Mouse (Mus musculus) spleen, postnatal 10 days (tissue): ENCODE data around the gene Acat2.
A peak's percentile ranks its signal among the peaks of the same experiment; 100 is the strongest.
"Not testable (repeated sequence)": the region's sequence is repeated elsewhere in the genome, so short reads cannot be mapped to it uniquely, and the experiment has no call there.

Experiments used
- DNase-seq, 2 experiments: peaks; one replicate each; pipeline ENCODE4 v3.0.0; 2021 to 2022; ENCODE audit warnings: low spot score in 2 of 2

The Acat2 gene

GRCm38 (mm10) chr17:12960331-12960873 lies at the start of gene Acat2:
Acat2 (minus strand) TSS chr17:12960747.
- DNase-seq = peak; percentile 94 to 96

- DNase-seq = peak; percentile 16 to 26
Measured at GRCm38 (mm10) chr17:13009887-13010286, 49.3 kb upstream of the Acat2 start.

- peak; percentile 37 to 41 for DNase-seq
Measured at GRCm38 (mm10) chr17:13008528-13008927, 48.0 kb upstream of the Acat2 start.

DNA sequence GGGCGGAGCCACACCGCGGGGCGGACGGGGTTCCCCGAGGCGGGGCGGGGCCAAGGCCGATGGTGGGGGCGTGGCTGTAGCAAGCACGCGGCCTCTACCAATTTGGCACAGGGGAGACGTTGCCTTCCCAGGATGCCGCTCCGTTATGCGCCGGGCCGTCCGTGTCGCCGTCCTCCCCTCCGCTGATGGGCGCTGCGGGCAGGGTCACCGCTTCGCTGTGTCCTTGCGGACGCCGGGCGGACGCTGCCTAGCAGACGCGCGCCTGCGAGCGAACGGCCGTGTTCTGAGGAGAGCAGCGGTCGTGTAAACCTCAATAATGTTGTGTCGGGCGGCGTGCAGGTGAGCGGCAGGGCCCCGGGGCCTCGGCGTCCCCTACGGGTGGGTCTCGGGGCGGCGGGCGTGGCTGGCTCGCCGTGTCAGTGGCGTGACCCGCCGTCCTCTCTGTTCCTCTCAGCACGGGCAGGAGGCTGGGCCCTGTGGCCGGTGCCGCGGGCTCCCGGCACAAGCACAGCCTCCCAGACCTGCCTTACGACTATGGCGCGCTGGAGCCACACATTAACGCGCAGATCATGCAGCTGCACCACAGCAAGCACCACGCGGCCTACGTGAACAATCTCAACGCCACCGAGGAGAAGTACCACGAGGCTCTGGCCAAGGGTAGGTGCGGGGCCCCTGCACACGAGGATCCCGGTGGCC lies 47.3 kb upstream of the Acat2 start:
- DNase-seq = peak; percentile 99

- DNase-seq = no peak
Measured at GRCm38 (mm10) chr17:13006984-13007383, 46.4 kb upstream of the Acat2 start.

- DNase-seq = not testable (repeated sequence)
Measured at GRCm38 (mm10) chr17:13006546-13006945, 46.0 kb upstream of the Acat2 start, which contains the start of gene Sod2. Sod2 (plus strand) TSS chr17:13006846.

DNA sequence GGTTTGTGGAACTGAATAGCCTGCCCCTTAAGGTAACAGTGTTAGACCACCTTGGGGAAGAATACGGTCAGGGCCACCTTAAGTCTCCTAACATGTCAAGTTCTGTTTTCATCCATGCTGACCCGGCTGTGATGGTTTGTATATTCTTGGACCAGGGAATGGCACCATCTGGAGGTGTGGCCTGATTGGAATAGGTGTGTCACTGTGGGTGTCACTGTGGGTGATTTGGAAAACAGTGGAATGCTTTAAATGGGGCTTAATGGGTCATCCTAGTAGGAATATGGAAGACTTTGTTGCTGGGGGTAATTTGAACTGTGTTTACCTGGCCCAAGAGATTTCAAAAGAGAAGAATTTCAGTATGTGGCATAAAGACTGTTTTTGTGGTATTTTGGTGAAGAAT lies 43.9 kb upstream of the Acat2 start:
- DNase-seq = not testable (repeated sequence)

- DNase-seq = not testable (repeated sequence)
Measured at GRCm38 (mm10) chr17:13002243-13002642, 41.7 kb upstream of the Acat2 start.

GRCm38 (mm10) chr17:12999069-12999468 lies 38.5 kb upstream of the Acat2 start:
- no peak for DNase-seq

DNA sequence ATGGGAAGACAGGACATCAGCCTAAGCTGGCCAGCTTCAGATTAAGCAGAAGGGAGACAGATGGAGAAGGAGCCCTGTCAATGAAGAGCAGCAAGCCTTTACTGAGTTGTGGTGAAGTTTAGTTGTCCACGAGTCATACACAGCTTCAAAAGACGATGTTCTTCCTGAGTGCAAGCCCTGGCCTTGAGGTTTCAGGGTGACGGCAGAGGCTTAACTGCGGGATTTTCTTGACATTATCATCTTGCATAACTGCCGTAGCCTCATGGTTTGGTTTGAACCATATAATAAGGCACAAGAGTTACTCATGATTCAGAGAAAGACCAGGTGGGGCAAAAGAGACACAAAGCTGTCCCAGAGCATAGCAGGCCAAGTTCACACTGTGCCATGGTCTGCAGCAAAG lies 37.3 kb upstream of the Acat2 start:
- DNase-seq = no peak

GRCm38 (mm10) chr17:12996345-12996744 lies 35.8 kb upstream of the Acat2 start:
- peak; percentile 19 to 69 for DNase-seq

DNA sequence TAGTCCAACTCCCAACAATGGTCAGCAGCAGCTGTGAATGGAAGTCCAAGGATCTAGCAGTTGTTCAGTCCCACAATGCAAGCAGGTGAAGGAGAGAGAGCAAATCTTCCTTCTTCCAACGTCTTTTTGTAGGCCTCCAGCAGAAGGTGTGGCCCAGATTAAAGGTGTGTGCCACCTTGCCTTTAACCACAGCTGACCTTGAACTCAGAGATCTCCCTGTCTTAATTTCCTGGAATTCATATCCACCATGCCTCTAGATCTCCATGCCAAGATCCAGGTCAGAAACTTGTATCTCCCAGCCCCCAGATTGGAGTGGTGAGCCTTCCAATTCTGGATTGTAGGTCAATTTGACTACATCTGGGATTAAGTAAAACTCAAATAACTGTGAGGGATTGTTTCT lies 33.5 kb upstream of the Acat2 start, which contains the start of gene Wtap:
TSS of gene Wtap (minus strand) at position 101 of the 400 bp plus-strand sequence.
- no peak for DNase-seq

DNA sequence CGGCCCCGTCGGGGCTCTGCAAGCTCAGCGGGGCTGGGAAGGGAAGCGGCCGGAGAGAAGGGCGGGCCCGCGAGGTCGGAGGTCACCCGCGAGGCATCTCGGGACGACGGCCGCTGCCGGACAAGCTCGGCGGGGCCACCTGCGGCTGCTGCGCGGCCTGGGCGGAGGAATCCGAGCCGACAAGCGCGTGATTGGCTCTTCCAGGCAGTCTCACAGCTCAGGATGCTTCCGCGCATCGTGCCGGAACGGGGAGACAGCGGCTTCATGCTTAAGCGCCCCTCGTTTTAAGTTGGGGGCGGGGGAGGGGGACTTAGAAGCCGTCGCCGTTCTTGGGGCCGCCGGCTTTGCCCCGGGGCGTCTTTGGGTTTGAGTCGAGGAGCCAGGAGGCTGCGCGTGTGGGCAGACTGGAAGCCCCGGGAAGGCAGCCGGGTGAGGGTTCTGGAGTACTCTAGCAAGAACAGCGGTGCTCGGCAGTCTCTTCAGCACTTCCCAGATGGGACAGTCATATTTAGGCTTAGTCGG lies 32.0 kb upstream of the Acat2 start:
- DNase-seq = peak; percentile 90 to 94

GRCm38 (mm10) chr17:12991635-12992358 lies 31.2 kb upstream of the Acat2 start:
- DNase-seq = peak; percentile 90

- DNase-seq = peak; percentile 38 to 66
Measured at GRCm38 (mm10) chr17:12991194-12991634, 30.7 kb upstream of the Acat2 start.

DNA sequence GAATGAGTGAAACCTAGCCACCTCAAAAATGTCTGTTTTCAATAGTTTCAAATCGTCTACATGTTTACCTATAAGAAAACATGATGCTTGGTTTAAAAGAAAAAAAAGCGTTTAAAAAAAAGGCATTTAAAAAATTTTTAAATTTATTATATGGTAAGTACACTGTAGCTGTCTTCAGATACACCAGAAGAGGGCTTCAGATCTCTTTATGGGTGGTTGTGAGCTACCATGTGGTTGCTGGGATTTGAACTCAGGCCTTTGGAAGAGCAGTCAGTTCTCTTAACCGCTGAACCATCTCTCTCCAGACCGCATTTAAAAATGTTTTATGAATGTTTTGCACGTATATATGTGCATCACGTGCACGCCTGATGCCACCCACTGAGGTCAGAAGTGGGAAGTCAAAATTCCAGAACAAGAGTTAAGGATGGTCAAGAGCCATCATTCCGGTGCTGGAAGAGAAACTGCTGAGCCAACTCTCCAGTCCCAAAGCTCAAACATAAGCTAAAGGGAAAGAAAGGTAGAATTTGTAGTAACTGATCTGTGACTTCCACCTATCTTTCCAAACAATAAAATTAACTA lies 30.1 kb upstream of the Acat2 start:
- DNase-seq = no peak

- not testable (repeated sequence) for DNase-seq
Measured at GRCm38 (mm10) chr17:12988096-12988495, 27.5 kb upstream of the Acat2 start.

GRCm38 (mm10) chr17:12983988-12984387 lies 23.4 kb upstream of the Acat2 start:
- DNase-seq = no peak

- DNase-seq = no peak
Measured at GRCm38 (mm10) chr17:12978546-12978945, 18.0 kb upstream of the Acat2 start.

- DNase-seq = no peak
Measured at GRCm38 (mm10) chr17:12973851-12974250, 13.3 kb upstream of the Acat2 start.

- DNase-seq = no peak
Measured at GRCm38 (mm10) chr17:12967173-12967572, 6.6 kb upstream of the Acat2 start.

DNA sequence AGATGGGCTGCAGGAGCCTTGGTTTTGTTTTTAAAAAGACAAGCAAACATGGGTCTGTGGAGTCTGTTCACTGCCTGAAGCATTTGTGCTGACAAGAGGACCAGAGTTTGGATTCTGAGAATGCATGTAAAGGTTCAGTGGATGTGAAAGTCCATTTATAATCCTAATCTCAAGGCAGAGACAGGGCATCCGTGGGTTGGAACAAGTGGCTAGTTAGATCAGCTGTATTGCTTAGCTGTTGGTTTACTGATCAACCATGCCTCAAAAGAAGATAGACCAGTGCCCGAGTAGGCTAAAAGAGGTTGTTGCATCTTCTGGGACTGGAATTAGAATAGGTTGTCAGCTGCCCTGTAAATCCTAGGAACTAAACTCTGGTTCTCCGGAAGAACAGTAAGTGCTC lies 2.9 kb upstream of the Acat2 start:
- DNase-seq = no peak
